Mouse (Mus musculus) G1E (cell line): ENCODE data around the gene Rbbp6.

Experiments used
- CTCF ChIP-seq: IDR thresholded peaks from 2 replicates; pipeline ENCODE4 v1.5.1; 2012; ENCODE audit warnings: low read depth, low read length, inconsistent platforms, mixed read lengths
- GATA1 ChIP-seq: IDR thresholded peaks from 2 replicates; pipeline ENCODE4 v1.6.1; 2012; ENCODE audit warnings: borderline replicate concordance, low read length, inconsistent platforms, mixed read lengths
- GATA2 ChIP-seq: IDR thresholded peaks from 2 replicates; pipeline ENCODE4 v1.6.1; 2012; ENCODE audit warnings: low read depth, low read length, inconsistent platforms, borderline replicate concordance
- POLR2AphosphoS5 ChIP-seq: IDR thresholded peaks from 2 replicates; pipeline ENCODE4 v1.6.1; 2012; ENCODE audit warnings: low read depth, low read length, inconsistent platforms; ENCODE audit not compliant: insufficient replicate concordance
- TAL1 ChIP-seq: conservative IDR thresholded peaks from 2 replicates; pipeline ENCODE4 v1.6.1; 2012; ENCODE audit warnings: low read depth, low read length, inconsistent platforms, mixed read lengths

- TF ChIP-seq CTCF = peak; percentile 25; the same call in 1 of the 2 replicates
- TF ChIP-seq POLR2AphosphoS5 = no peak
- TF ChIP-seq GATA1 = no peak
- TF ChIP-seq TAL1 = no peak
- no peak for TF ChIP-seq GATA2
These were observed 73.8 kb downstream of the Rbbp6 start for GRCm38 (mm10) chr7:123039302-123039701.
